8 mouse cellular contexts compared by ENCODE assay signal in genomic region chr19:12013228-12013627, GRCm38 (mm10). TPM values are rescaled to one million over a fixed set of nuclear protein-coding genes. Genes with fewer than 3 reads are reported as not detected.
DNase-seq lines count a peak whose midpoint lies in the region; ATAC-seq and TF ChIP-seq lines count a peak whose summit lies in the region.

No protein-coding gene starts in this region.

- no peak overlapping the region for H3K27ac ChIP-seq in embryonic facial prominence, embryonic 13.5 days
- peak overlapping the region; percentile 43; the same call in 1 of the 2 replicates for H3K27ac ChIP-seq in heart, embryonic 13.5 days (replicated peaks)
- no peak overlapping the region for H3K27ac ChIP-seq in kidney, postnatal 0 days
- H3K27ac ChIP-seq in lung, embryonic 15.5 days = no peak overlapping the region
- no peak overlapping the region for H3K27ac ChIP-seq in neural tube, embryonic 15.5 days (replicated peaks)

- no peaks in the 10 kb centered on the region for H3K27me3 ChIP-seq in embryonic facial prominence, embryonic 13.5 days
- no peaks in the 10 kb centered on the region for H3K27me3 ChIP-seq in heart, embryonic 13.5 days (replicated peaks)
- no peaks in the 10 kb centered on the region for H3K27me3 ChIP-seq in kidney, postnatal 0 days (ENCODE audit: insufficient read depth, low read length)
- H3K27me3 ChIP-seq in lung, embryonic 15.5 days = no peaks in the 10 kb centered on the region
- H3K27me3 ChIP-seq in neural tube, embryonic 15.5 days (replicated peaks) = no peaks in the 10 kb centered on the region

- no peak for TF ChIP-seq CTCF in kidney, postnatal 0 days (IDR thresholded peaks at IDR 0.05; ENCODE audit: low read depth)

- peaks cover 6% of the 10 kb centered on the region; the same call in 1 of the 2 replicates for H3K4me1 ChIP-seq in embryonic facial prominence, embryonic 13.5 days
- peaks cover 8% of the 10 kb centered on the region for H3K4me1 ChIP-seq in heart, embryonic 13.5 days
- no peaks in the 10 kb centered on the region for H3K4me1 ChIP-seq in kidney, postnatal 0 days (replicated peaks; ENCODE audit: insufficient read depth, low read length)
- no peaks in the 10 kb centered on the region for H3K4me1 ChIP-seq in lung, embryonic 15.5 days
- H3K4me1 ChIP-seq in neural tube, embryonic 15.5 days = 0 out of 2 replicates have a peak, but pooled peaks cover 11% of the 10 kb centered on the region

- peak; percentile 65 for DNase-seq in CD4-positive helper T cell, adult 2 months (ENCODE audit: low read depth, low spot score)
- peak; percentile 87 for DNase-seq in adrenal gland, adult 2 months
- peak; percentile 71 for DNase-seq in kidney, postnatal 0 days (ENCODE audit: low spot score)
- peak; percentile 38 for DNase-seq in urinary bladder, adult 2 months (ENCODE audit: low spot score)

- under 1% methylated on average over 12 of the region's 12 CpGs for WGBS in embryonic facial prominence, embryonic 13.5 days
- 0% methylated on average over 11 of the region's 12 CpGs for WGBS in heart, embryonic 13.5 days
- 0% methylated on average over 12 of the region's 12 CpGs for WGBS in kidney, postnatal 0 days
- under 1% methylated on average over 12 of the region's 12 CpGs for WGBS in lung, embryonic 15.5 days
- WGBS in neural tube, embryonic 15.5 days = under 1% methylated on average over 12 of the region's 12 CpGs

- no peaks in the 10 kb centered on the region for H3K36me3 ChIP-seq in embryonic facial prominence, embryonic 13.5 days
- no peaks in the 10 kb centered on the region for H3K36me3 ChIP-seq in heart, embryonic 13.5 days
- no peaks in the 10 kb centered on the region for H3K36me3 ChIP-seq in kidney, postnatal 0 days (ENCODE audit: insufficient read depth, low read length)
- no peaks in the 10 kb centered on the region for H3K36me3 ChIP-seq in lung, embryonic 15.5 days
- no peaks in the 10 kb centered on the region for H3K36me3 ChIP-seq in neural tube, embryonic 15.5 days

- peak overlapping the region; percentile 58 for H3K9ac ChIP-seq in embryonic facial prominence, embryonic 13.5 days
- H3K9ac ChIP-seq in heart, embryonic 13.5 days = peak overlapping the region; percentile 81
- H3K9ac ChIP-seq in kidney, postnatal 0 days (ENCODE audit: low read depth, low read length) = peak overlapping the region; percentile 24; the same call in 1 of the 2 replicates
- peak overlapping the region; percentile 29 for H3K9ac ChIP-seq in lung, embryonic 15.5 days
- 0 out of 2 replicates have a peak overlapping the region, but pooled peaks have one; percentile 28 for H3K9ac ChIP-seq in neural tube, embryonic 15.5 days (replicated peaks)

- peak overlapping the region; percentile 67 for H3K4me2 ChIP-seq in embryonic facial prominence, embryonic 13.5 days
- peak overlapping the region; percentile 80 for H3K4me2 ChIP-seq in heart, embryonic 13.5 days
- peak overlapping the region; percentile 76 for H3K4me2 ChIP-seq in kidney, postnatal 0 days (ENCODE audit: low read length)
- peak overlapping the region; percentile 63 for H3K4me2 ChIP-seq in lung, embryonic 15.5 days
- peak overlapping the region; percentile 76 for H3K4me2 ChIP-seq in neural tube, embryonic 15.5 days

- peak overlapping the region; percentile 69 for H3K4me3 ChIP-seq in embryonic facial prominence, embryonic 13.5 days
- peak overlapping the region; percentile 58 for H3K4me3 ChIP-seq in heart, embryonic 13.5 days
- H3K4me3 ChIP-seq in kidney, postnatal 0 days (replicated peaks; ENCODE audit: low read depth, low read length) = peak overlapping the region; percentile 56
- H3K4me3 ChIP-seq in lung, embryonic 15.5 days = peak overlapping the region; percentile 64
- peak overlapping the region; percentile 61 for H3K4me3 ChIP-seq in neural tube, embryonic 15.5 days (replicated peaks)

- no peak for ATAC-seq in embryonic facial prominence, embryonic 13.5 days (ENCODE audit: insufficient number of reproducible peaks, insufficient read depth, low FRiP score, low TSS enrichment, low read depth)
- ATAC-seq in heart, embryonic 13.5 days (ENCODE audit: extremely low read depth, insufficient number of reproducible peaks, low FRiP score, low TSS enrichment) = 0 out of 2 replicates have a peak, but pooled peaks have one; percentile 13
- no peak for ATAC-seq in kidney, postnatal 0 days (replicated peaks; ENCODE audit: low FRiP score, low read depth)
- ATAC-seq in lung, embryonic 15.5 days (ENCODE audit: borderline replicate concordance, extremely low read depth, low FRiP score, low TSS enrichment) = no peak
- no peak for ATAC-seq in neural tube, embryonic 15.5 days (ENCODE audit: low FRiP score)

- H3K9me3 ChIP-seq in embryonic facial prominence, embryonic 13.5 days = no peaks in the 10 kb centered on the region
- H3K9me3 ChIP-seq in heart, embryonic 13.5 days = no peaks in the 10 kb centered on the region
- no peaks in the 10 kb centered on the region for H3K9me3 ChIP-seq in kidney, postnatal 0 days (replicated peaks; ENCODE audit: low read length)
- no peaks in the 10 kb centered on the region for H3K9me3 ChIP-seq in lung, embryonic 15.5 days
- H3K9me3 ChIP-seq in neural tube, embryonic 15.5 days (replicated peaks) = no peaks in the 10 kb centered on the region

RNA-seq across cellular contexts. Expression of gene Olfr1423, which starts 27.9 kb away (rescaled TPM):
- not detected for total RNA-seq in adrenal gland, adult 2 months (2021)
- polyA plus RNA-seq in adrenal gland, adult 2 months (2012; rRNA removed) = not detected in 2 replicates
- not detected in 2 replicates for polyA plus RNA-seq in embryonic facial prominence, embryonic 13.5 days (2015; fragmentation: Nextera tagmentation; extraction: Ambion mirVana)
- not detected in 2 replicates for polyA plus RNA-seq in heart, embryonic 13.5 days (2015; fragmentation: Nextera tagmentation; extraction: Ambion mirVana)
- polyA plus RNA-seq in kidney, postnatal 0 days (2015; fragmentation: Nextera tagmentation; extraction: Ambion mirVana) = not detected in 2 replicates
- polyA plus RNA-seq in lung, embryonic 15.5 days (2015; fragmentation: Nextera tagmentation; extraction: Ambion mirVana) = not detected in 2 replicates
- polyA plus RNA-seq in neural tube, embryonic 15.5 days (2015; fragmentation: Nextera tagmentation; extraction: Ambion mirVana) = not detected in 2 replicates
- not detected in 2 replicates for polyA plus RNA-seq in urinary bladder, adult 2 months (2012; rRNA removed)

RNA-seq across cellular contexts. Expression of gene Osbp, which starts 47.5 kb away (rescaled TPM):
- total RNA-seq in adrenal gland, adult 2 months (2021) = 10 to 100 TPM; 80.8 to 86.7 TPM
- polyA plus RNA-seq in adrenal gland, adult 2 months (2012; rRNA removed) = 9.6 and 14.0 TPM in 2 replicates
- polyA plus RNA-seq in embryonic facial prominence, embryonic 13.5 days (2015; fragmentation: Nextera tagmentation; extraction: Ambion mirVana) = 5.0 and 7.0 TPM in 2 replicates
- 4.2 and 4.8 TPM in 2 replicates for polyA plus RNA-seq in heart, embryonic 13.5 days (2015; fragmentation: Nextera tagmentation; extraction: Ambion mirVana)
- 6.1 and 6.2 TPM in 2 replicates for polyA plus RNA-seq in kidney, postnatal 0 days (2015; fragmentation: Nextera tagmentation; extraction: Ambion mirVana)
- 3.6 and 3.9 TPM in 2 replicates for polyA plus RNA-seq in lung, embryonic 15.5 days (2015; fragmentation: Nextera tagmentation; extraction: Ambion mirVana)
- polyA plus RNA-seq in neural tube, embryonic 15.5 days (2015; fragmentation: Nextera tagmentation; extraction: Ambion mirVana) = 3.4 and 3.8 TPM in 2 replicates
- 33.2 and 35.0 TPM in 2 replicates for polyA plus RNA-seq in urinary bladder, adult 2 months (2012; rRNA removed)

RNA-seq across cellular contexts. Expression of gene Olfr1424, which starts 49.3 kb away (rescaled TPM):
- total RNA-seq in adrenal gland, adult 2 months (2021) = not detected
- not detected in 2 replicates for polyA plus RNA-seq in adrenal gland, adult 2 months (2012; rRNA removed)
- polyA plus RNA-seq in embryonic facial prominence, embryonic 13.5 days (2015; fragmentation: Nextera tagmentation; extraction: Ambion mirVana) = not detected in 2 replicates
- not detected in 2 replicates for polyA plus RNA-seq in heart, embryonic 13.5 days (2015; fragmentation: Nextera tagmentation; extraction: Ambion mirVana)
- not detected in 2 replicates for polyA plus RNA-seq in kidney, postnatal 0 days (2015; fragmentation: Nextera tagmentation; extraction: Ambion mirVana)
- not detected in 2 replicates for polyA plus RNA-seq in lung, embryonic 15.5 days (2015; fragmentation: Nextera tagmentation; extraction: Ambion mirVana)
- polyA plus RNA-seq in neural tube, embryonic 15.5 days (2015; fragmentation: Nextera tagmentation; extraction: Ambion mirVana) = not detected in 2 replicates
- not detected in 2 replicates for polyA plus RNA-seq in urinary bladder, adult 2 months (2012; rRNA removed)

Comparison
In these comparisons a context has a peak if more than half of its experiments do, and no peak if none do; other contexts are left out.
1. H3K9ac ChIP-seq: peak in every context shown above with its lines; median percentile 81 in heart, embryonic 13.5 days; 58 in embryonic facial prominence, embryonic 13.5 days; 29 in lung, embryonic 15.5 days; 28 in neural tube, embryonic 15.5 days; 24 in kidney, postnatal 0 days.